Mouse (Mus musculus) limb, embryonic 11.5 days (tissue): ENCODE data around the gene Prkd2. TPM values are rescaled to one million over a fixed set of nuclear protein-coding genes. Genes with fewer than 3 reads are reported as not detected.

ENCODE experiments used
- ATAC-seq: fragments of 200-750 bp; cut with Nextera tagmentation; 2 replicates; pipeline ENCODE4 v1.8.0; 2017; ENCODE audit warnings: low read depth; ENCODE audit not compliant: insufficient number of reproducible peaks, low FRiP score, low TSS enrichment
- DNase-seq: peaks from one replicate; pipeline ENCODE4 v3.0.0-alpha.2; 2015; ENCODE audit warnings: low spot score
- H3K27ac ChIP-seq: fragments of 300-500 bp; sonication (generic); replicated peaks from 2 replicates; pipeline ENCODE4 v1.5.1; 2014; ENCODE audit warnings: low read depth, mild to moderate bottlenecking, low read length
- H3K27me3 ChIP-seq: fragments of 300-500 bp; sonication (generic); 2 replicates; pipeline ENCODE4 v1.6.1; 2014; ENCODE audit warnings: mild to moderate bottlenecking, low read length, mixed read lengths; ENCODE audit not compliant: control insufficient read depth, insufficient read depth
- H3K36me3 ChIP-seq: fragments of 300-500 bp; sonication (generic); 2 replicates; pipeline ENCODE4 v1.6.1; 2014; ENCODE audit warnings: mild to moderate bottlenecking, low read length, moderate library complexity, mixed read lengths; ENCODE audit not compliant: control insufficient read depth, insufficient read depth
- H3K4me1 ChIP-seq: fragments of 300-500 bp; sonication (generic); 2 replicates; pipeline ENCODE4 v1.6.1; 2014; ENCODE audit warnings: low read length, mixed read lengths; ENCODE audit not compliant: control insufficient read depth, insufficient read depth
- H3K4me2 ChIP-seq: fragments of 300-500 bp; sonication (generic); 2 replicates; pipeline ENCODE4 v1.6.1; 2014; ENCODE audit warnings: low read depth, mild to moderate bottlenecking, moderate library complexity; ENCODE audit not compliant: severe bottlenecking
- H3K4me3 ChIP-seq: fragments of 300-500 bp; sonication (generic); 2 replicates; pipeline ENCODE4 v1.5.1; 2014; ENCODE audit warnings: low read depth, low read length
- H3K9ac ChIP-seq: fragments of 300-500 bp; sonication (generic); 2 replicates; pipeline ENCODE4 v1.6.1; 2014; ENCODE audit warnings: mild to moderate bottlenecking, low read length
- H3K9me3 ChIP-seq: fragments of 300-500 bp; sonication (generic); 2 replicates; pipeline ENCODE4 v1.6.1; 2016; ENCODE audit warnings: low read length; ENCODE audit not compliant: control insufficient read depth
- WGBS: fragments of 180-500 bp; shearing (Covaris S2); extraction: QIAGEN DNeasy Blood & Tissue Kit; methylation state at CpG from one replicate; pipeline ENCODE4 v1.1.7; 2014; 5-methylcytosine and 5-hydroxymethylcytosine counted together
- polyA plus RNA-seq: library from polyadenylated mRNA; unstranded; fragments of >200 nt; fragmentation: Nextera tagmentation; extraction: Ambion mirVana; gene quantifications from 2 replicates; pipeline ENCODE4 v1.2.1, GENCODE M21; 2014

Gene Prkd2
- polyA plus RNA-seq, 1 experiment from 2014 or later: 16.6 TPM

DNA sequence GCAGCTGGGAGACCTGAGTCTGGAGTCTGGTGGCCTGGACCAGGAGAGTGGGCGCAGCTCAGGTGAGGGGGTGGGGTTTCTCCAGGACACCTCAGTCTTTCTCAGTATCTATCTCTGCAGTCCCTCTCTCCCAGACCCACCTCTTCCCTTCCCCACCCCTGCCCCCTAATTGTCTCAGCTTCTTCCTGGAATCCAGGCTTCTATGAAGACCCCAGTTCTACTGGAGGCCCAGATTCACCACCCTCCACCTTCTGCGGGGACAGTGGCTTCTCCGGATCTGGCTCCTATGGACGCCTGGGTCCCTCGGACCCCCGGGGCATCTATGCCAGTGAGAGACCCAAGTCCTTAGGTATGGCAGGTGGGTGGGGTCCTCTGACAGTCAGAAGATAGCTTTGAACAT is 40.5 kb downstream of the Prkd2 start:
- 96% methylated on average over 6 of the region's 6 CpGs for WGBS
- ATAC-seq: no peak
- Histone ChIP-seq H3K4me2 (no peak overlapping the region), H3K4me1 (peaks cover 18% of the 10 kb centered on the region), H3K27me3 (no peaks in the 10 kb centered on the region), H3K36me3 (peaks cover 47% of the 10 kb centered on the region), H3K9me3 (peaks cover 18% of the 10 kb centered on the region), H3K9ac (no peak overlapping the region), H3K27ac (no peak overlapping the region), H3K4me3 (no peak overlapping the region)
- no peak for DNase-seq

DNA sequence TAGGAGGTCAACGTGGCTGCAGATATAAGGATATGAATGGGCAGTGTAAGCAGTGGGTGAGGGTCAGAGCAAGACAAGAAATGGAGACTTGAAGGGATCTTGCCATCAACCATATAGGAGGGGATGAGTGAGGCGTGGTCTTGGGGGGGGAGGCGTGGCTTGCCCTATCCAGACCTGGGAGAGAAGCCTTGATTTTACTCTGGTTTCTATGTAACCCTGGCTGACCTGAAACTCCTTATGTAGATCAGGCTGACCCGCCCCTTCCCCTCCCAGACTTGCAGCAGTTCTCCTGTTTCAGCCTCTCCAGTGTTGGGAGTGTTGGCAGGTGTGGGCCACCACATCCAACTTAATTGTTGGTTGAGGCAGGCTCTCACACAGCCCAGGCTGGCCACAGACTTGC is 41.6 kb downstream of the Prkd2 start:
- Histone ChIP-seq H3K4me1 (peaks cover 16% of the 10 kb centered on the region), H3K27ac (0 out of 2 replicates have a peak overlapping the region, but pooled peaks have one; percentile 9)
- WGBS: 52% methylated on average over 4 of the region's 4 CpGs

DNA sequence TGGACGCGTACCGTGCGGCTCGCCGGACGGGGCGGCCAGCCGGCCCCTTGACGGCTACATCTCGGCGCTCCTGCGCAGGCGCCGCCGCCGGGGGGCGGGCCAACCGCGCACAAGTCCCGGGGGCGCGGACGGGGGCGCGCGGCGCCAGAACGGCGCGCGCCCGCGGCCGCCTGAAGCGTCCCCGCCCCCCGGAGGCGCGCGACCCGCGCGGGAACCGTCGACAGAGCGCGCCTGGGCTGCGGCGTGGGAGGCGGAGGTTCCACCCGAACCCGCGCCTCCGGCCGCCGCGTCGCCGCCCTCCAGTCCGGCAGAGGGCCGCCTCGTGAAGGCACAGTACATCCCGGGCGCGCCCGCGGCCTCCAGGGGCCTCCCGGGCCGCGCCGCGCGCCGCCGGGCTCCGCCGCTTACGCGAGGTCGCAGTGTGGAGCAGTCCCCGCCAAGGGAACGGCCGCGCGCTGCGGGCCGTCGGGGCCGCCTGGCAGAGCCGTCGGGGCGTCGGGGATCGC is 42.6 kb downstream of the Prkd2 start:
- Histone ChIP-seq H3K9ac (peak overlapping the region; percentile 22), H3K4me1 (peaks cover 9% of the 10 kb centered on the region), H3K4me2 (no peak overlapping the region), H3K9me3 (peaks cover 20% of the 10 kb centered on the region), H3K36me3 (peaks cover 53% of the 10 kb centered on the region), H3K27ac (peak overlapping the region; percentile 36; the same call in 1 of the 2 replicates), H3K27me3 (no peaks in the 10 kb centered on the region), H3K4me3 (peak overlapping the region; percentile 5; the same call in 1 of the 2 replicates)
- 16% methylated on average over 95 of the region's 95 CpGs for WGBS
- ATAC-seq: no peak
- DNase-seq: no peak

More for the DNA sequence above, 41.6 kb downstream of the Prkd2 start:
- ATAC-seq (no peak), DNase-seq (no peak)
- Histone ChIP-seq H3K4me3 (no peak overlapping the region), H3K9me3 (peaks cover 18% of the 10 kb centered on the region), H3K27me3 (no peaks in the 10 kb centered on the region), H3K36me3 (peaks cover 53% of the 10 kb centered on the region), H3K4me2 (no peak overlapping the region), H3K9ac (no peak overlapping the region)

DNA sequence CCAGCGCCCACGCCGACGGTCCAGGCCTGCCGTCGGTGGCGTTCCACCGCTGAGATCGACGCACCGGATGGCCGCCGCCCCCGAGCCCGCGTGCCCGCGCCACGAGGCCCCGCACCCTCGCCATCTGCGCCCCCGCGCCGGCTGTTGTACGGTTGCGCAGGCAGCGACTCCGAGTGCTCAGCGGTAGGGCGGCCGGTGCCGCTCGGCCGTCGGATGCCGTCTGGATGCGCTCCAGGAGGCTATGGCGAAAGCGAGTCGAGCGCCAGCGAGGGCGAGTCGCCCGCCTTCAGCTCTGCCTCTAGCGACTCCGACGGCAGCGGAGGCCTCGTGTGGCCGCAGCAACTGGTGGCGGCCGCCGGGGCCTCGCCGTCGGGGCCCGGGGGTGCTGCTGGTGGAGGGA is 43.2 kb downstream of the Prkd2 start:
- DNase-seq (no peak), ATAC-seq (no peak)
- 54% methylated on average over 59 of the region's 59 CpGs for WGBS
- Histone ChIP-seq H3K36me3 (peaks cover 53% of the 10 kb centered on the region), H3K9me3 (peaks cover 20% of the 10 kb centered on the region), H3K4me1 (peaks cover 6% of the 10 kb centered on the region), H3K4me2 (no peak overlapping the region), H3K27ac (peak overlapping the region; percentile 21; the same call in 1 of the 2 replicates), H3K9ac (no peak overlapping the region), H3K4me3 (no peak overlapping the region), H3K27me3 (no peaks in the 10 kb centered on the region)

DNA sequence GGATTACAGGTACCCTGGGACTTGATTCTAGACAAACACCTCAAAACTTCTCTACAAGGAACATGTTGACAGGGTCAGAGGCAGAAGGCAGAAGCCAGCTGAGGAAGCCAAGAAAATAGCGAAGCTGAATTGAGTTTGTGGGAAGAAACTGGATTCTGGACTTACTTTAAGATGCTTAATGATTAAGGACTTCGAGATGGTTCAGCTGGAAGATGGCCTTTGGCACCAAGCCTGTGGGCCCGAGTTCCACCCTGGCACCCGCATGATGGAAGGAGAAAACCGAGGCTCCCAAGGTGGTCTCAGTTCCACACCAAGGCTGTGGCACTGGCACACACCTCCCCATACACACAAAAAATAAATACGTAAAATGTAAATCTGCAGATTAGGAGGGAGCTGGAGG is 47.8 kb downstream of the Prkd2 start:
- peak overlapping the region; percentile 64 for H3K4me2 ChIP-seq
- H3K9me3 ChIP-seq: peaks cover 12% of the 10 kb centered on the region
- ATAC-seq (no peak), DNase-seq (peak; percentile 55)
- H3K27me3 ChIP-seq: no peaks in the 10 kb centered on the region
- peaks cover 41% of the 10 kb centered on the region for H3K4me1 ChIP-seq
- peak overlapping the region; percentile 32 for H3K4me3 ChIP-seq
- WGBS: 11% methylated on average over 6 of the region's 6 CpGs
- H3K9ac ChIP-seq: peak overlapping the region; percentile 69
- peak overlapping the region; percentile 98 for H3K27ac ChIP-seq
- peaks cover 22% of the 10 kb centered on the region for H3K36me3 ChIP-seq

DNA sequence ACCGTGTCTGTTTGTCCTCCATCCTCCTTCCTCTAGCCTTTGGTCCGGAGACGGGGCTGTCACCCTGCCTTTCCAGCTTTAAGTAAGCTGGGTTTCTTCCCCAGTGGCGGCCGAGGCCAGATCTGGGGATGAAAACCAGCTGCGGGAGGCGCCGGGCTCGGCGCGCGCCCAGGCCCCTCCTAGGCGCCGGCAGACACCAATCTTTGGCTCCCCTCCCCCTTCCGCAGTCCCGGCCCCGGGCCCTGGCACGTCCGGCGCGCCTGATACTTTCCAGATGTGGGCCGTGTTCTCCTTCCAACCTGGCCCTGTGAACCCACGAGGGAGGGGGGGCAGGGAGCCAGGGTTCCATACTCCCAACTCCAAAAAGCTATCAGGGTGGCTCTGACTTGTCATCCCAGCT is 48.2 kb downstream of the Prkd2 start:
- ATAC-seq (peak; percentile 77), DNase-seq (peak; percentile 99)
- Histone ChIP-seq H3K27ac (peak overlapping the region; percentile 98), H3K36me3 (peaks cover 18% of the 10 kb centered on the region), H3K9ac (peak overlapping the region; percentile 69), H3K9me3 (peaks cover 8% of the 10 kb centered on the region), H3K4me2 (peak overlapping the region; percentile 64), H3K4me3 (peak overlapping the region; percentile 32), H3K27me3 (no peaks in the 10 kb centered on the region), H3K4me1 (peaks cover 42% of the 10 kb centered on the region)
- WGBS: 0% methylated on average over 23 of the region's 23 CpGs

DNA sequence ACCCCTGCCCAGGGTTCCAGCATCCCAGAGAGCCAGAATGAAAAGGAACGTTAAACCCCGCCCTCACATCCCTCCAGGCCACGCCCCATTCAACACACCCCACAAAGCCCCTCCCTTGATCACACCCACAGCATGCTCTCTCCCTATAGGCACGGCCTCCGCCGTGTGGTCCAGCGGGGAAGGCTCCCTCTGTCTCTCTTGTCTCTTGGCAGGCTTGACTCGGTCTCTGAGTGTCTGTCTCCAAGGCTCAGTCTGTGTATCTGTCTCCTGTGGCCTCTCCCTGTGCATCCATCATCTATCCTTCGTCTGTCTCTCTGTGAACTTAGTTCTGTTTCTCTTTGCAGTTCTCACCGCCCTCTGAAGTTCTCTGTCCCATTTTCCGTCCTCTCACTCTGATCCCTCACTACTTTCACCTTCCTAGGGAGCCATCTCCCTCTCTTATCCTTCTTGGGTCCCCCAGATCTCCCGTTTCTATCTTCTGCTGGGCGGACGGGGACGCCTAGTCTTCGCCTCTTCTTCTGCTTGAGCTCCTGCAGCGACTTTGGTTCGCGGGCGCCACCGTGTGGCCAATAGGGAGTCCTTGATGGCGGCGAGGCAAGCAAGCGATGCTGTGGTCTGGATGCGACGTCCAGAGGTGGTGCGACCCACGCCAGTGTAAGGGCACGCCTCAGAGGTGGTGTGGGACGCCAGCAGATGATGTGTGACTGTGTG is 49.1 kb downstream of the Prkd2 start, which contains the start of gene Gng8:
Gng8 (plus strand) TSS at position 146 of the 711 bp plus-strand sequence.
- Histone ChIP-seq H3K4me1 (peaks cover 42% of the 10 kb centered on the region), H3K36me3 (peaks cover 10% of the 10 kb centered on the region), H3K4me3 (peak within 1 kb of the TSS; percentile 32), H3K4me2 (peak within 1 kb of the TSS; percentile 64), H3K27me3 (no peaks in the 10 kb centered on the region), H3K9ac (peak within 1 kb of the TSS; percentile 69), H3K9me3 (peaks cover 3% of the 10 kb centered on the region; the same call in 1 of the 2 replicates), H3K27ac (peak within 1 kb of the TSS; percentile 98)
- ATAC-seq (peak; percentile 71), DNase-seq (peak; percentile 92)
- WGBS: under 1% methylated on average over 30 of the region's 30 CpGs

DNA sequence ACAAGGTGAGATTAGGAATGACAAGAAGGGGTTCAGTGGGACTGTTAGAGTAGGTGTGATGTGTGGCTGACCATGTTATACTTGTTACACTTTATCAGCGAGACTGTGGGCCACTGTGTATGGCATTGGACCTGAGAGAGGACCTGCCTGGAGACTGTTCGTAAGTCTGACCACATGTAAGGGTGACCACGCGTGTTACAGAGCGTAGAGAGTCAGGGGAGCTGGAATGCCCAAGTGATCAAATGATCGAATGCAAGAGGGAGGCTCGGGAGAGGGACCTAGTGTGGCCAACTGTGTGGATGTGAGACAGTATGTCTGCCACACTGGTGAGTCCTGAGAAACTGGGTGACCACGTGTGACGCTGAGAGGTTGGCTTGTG is 49.6 kb downstream of the Prkd2 start:
- ATAC-seq: no peak
- Histone ChIP-seq H3K4me1 (peaks cover 42% of the 10 kb centered on the region), H3K27me3 (no peaks in the 10 kb centered on the region), H3K4me2 (peak overlapping the region; percentile 64), H3K9me3 (peaks cover 3% of the 10 kb centered on the region; the same call in 1 of the 2 replicates), H3K9ac (0 out of 2 replicates have a peak overlapping the region, but pooled peaks have one; percentile 8), H3K4me3 (peak overlapping the region; percentile 32), H3K36me3 (peaks cover 9% of the 10 kb centered on the region; the same call in 1 of the 2 replicates), H3K27ac (peak overlapping the region; percentile 22; the same call in 1 of the 2 replicates)
- no peak for DNase-seq
- 42% methylated on average over 9 of the region's 9 CpGs for WGBS
